Mouse (Mus musculus) retina, embryonic 14.5 days (tissue): ENCODE results near the gene Thada.

ENCODE experiments used
- DNase-seq: peaks from one replicate; pipeline ENCODE4 v3.0.0-alpha.2; 2015; ENCODE audit warnings: low spot score

The Thada gene

GRCm38 (mm10) chr17:84158891-84159290, 307.1 kb downstream of the Thada start:
- no peak for DNase-seq

- no peak for DNase-seq
Measured at GRCm38 (mm10) chr17:84158461-84158795, 307.6 kb downstream of the Thada start.

- no peak for DNase-seq
Measured at GRCm38 (mm10) chr17:84157743-84158460, 308.1 kb downstream of the Thada start.

- no peak for DNase-seq
Measured at GRCm38 (mm10) chr17:84156748-84157742, 309.0 kb downstream of the Thada start.

GRCm38 (mm10) chr17:84156227-84156573, 309.8 kb downstream of the Thada start:
- no peak for DNase-seq

- DNase-seq: no peak
Measured at GRCm38 (mm10) chr17:84155516-84156226, 310.3 kb downstream of the Thada start.

GRCm38 (mm10) chr17:84155029-84155338, 311.0 kb downstream of the Thada start:
- no peak for DNase-seq

- no peak for DNase-seq
Measured at GRCm38 (mm10) chr17:84154302-84155028, 311.5 kb downstream of the Thada start.

GRCm38 (mm10) chr17:84152976-84153786, 312.8 kb downstream of the Thada start:
- DNase-seq: no peak

- no peak for DNase-seq
Measured at GRCm38 (mm10) chr17:84152206-84152975, 313.6 kb downstream of the Thada start.

GRCm38 (mm10) chr17:84151306-84151705, 314.7 kb downstream of the Thada start:
- DNase-seq: no peak

GRCm38 (mm10) chr17:84150291-84150690, 315.7 kb downstream of the Thada start:
- DNase-seq: no peak

GRCm38 (mm10) chr17:84149566-84149965, 316.4 kb downstream of the Thada start:
- DNase-seq: no peak

GRCm38 (mm10) chr17:84148499-84149484, 317.2 kb downstream of the Thada start:
- DNase-seq: peak; percentile 54

- DNase-seq: no peak
Measured at GRCm38 (mm10) chr17:84147183-84148108, 318.6 kb downstream of the Thada start.

- no peak for DNase-seq
Measured at GRCm38 (mm10) chr17:84146458-84147182, 319.4 kb downstream of the Thada start.

- DNase-seq: no peak
Measured at GRCm38 (mm10) chr17:84145826-84146287, 320.1 kb downstream of the Thada start.
